Mouse (Mus musculus): ENCODE data around the gene Nans. TPM values are rescaled to one million over a fixed set of nuclear protein-coding genes. Genes with fewer than 3 reads are reported as not detected.
A peak's percentile ranks its signal among the peaks of the same experiment; 100 is the strongest.

The Nans gene
- total and polyA plus RNA-seq, 2 experiments from 2014 or later = 36.2 to 54.2 TPM

DNA sequence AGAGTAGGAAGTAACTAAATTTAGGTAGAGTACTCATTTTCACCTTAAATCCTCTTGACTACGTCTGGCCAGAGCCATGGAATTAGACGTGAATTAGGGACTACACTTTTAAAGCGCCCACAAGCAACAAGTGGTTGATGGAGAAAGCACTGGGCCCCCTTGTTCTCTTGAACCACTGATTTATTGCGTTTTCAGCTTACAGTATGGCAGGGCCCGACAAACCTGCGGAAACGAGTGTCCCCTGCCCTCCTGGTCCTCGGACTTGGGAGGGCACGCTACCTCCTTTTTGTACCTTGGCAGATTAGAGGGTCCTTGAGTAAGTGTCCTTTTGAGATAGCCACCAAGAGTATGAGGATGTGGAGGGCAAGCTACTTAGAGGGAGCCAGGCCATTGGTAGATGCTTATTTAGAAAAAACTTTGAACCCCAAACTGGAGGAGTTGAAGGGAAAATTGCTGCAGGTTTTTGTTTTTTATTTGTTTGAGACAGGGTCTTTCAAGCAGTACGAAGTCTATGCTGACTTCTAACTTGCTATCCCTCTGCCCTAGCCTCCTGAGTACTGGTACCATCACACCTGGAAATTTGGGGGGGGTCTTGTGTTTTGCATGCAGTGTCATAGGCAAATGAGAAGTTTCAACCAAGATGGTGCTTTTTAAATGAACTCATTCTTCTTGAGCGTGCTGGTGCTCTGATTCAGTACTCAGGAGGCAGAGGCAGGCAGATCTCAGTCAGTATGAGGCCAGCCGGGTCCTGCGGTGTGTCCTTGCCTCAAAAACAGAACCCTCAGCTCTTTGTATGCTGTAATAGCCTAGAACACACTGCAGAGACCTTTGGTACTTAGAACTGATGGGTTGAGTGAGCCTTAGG, 36.0 kb upstream of the Nans start:
- Histone ChIP-seq H3K4me1 (ENCODE audit: control insufficient read depth, insufficient read depth) (peaks cover 35% of the 10 kb centered on the region), H3K9me3 (replicated peaks; ENCODE audit: control insufficient read depth, low read length) (no peaks in the 10 kb centered on the region), H3K4me3 (ENCODE audit: low read depth, low read length) (peak overlapping the region; percentile 87), H3K27ac (ENCODE audit: low read depth) (peak overlapping the region; percentile 43; the same call in 1 of the 2 replicates), H3K4me2 (ENCODE audit: low read depth, low read length) (peak overlapping the region; percentile 69), H3K9ac (replicated peaks; ENCODE audit: low read depth, low read length) (no peak overlapping the region), H3K36me3 (replicated peaks; ENCODE audit: control insufficient read depth, insufficient read depth, low read length) (no peaks in the 10 kb centered on the region), H3K27me3 (ENCODE audit: control insufficient read depth, insufficient read depth, low read length) (no peaks in the 10 kb centered on the region)
- ATAC-seq (ENCODE audit: insufficient read depth, low read depth) (no peak), DNase-seq (ENCODE audit: low spot score) (no peak)
- WGBS = 50% methylated on average over 13 of the region's 13 CpGs
- TF ChIP-seq EP300 (IDR thresholded peaks at IDR 0.05; ENCODE audit: low read depth) = no peak
- no peak for TF ChIP-seq CTCF (IDR thresholded peaks at IDR 0.05; ENCODE audit: low read depth)

DNA sequence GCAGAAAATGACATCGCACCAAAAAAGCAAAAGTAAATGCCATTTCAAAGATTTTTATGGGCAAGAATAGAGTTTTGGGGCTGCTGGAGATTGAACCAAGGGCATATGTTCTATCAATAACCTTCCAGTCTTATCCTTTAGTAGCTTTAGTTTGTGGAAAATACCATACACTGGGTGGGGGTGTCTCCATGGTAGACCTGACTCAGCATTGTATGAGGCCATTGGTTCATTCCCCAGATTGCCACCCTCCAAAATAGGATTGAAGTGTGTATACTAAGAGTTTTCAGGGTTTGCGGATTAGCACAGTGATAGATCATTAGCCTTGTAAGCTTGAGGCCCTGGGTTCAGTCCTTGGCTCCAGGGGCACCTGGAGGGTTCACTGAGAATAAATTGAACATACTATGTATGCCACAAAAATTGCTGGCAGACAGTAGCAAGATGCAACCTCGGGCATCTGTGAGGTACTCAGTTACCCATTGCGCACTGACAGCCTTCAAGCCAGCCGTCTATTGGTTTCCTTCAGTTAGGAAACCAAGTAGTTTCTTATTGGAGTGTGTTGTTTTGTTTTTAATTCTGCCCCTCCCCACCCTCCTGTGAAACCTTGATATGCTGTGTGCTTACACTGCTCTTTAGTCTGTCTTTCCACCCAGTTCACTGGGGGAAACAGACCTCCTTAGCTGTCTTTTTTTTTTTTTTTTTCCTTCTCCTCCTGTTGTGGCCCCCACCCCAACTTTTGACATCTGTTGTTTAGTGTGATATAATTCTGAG, 34.8 kb upstream of the Nans start:
- Histone ChIP-seq H3K4me2 (ENCODE audit: low read depth, low read length) (no peak overlapping the region), H3K27me3 (ENCODE audit: control insufficient read depth, insufficient read depth, low read length) (no peaks in the 10 kb centered on the region), H3K4me1 (ENCODE audit: control insufficient read depth, insufficient read depth) (peaks cover 31% of the 10 kb centered on the region), H3K27ac (ENCODE audit: low read depth) (no peak overlapping the region), H3K9ac (replicated peaks; ENCODE audit: low read depth, low read length) (no peak overlapping the region), H3K4me3 (ENCODE audit: low read depth, low read length) (no peak overlapping the region), H3K9me3 (replicated peaks; ENCODE audit: control insufficient read depth, low read length) (no peaks in the 10 kb centered on the region), H3K36me3 (replicated peaks; ENCODE audit: control insufficient read depth, insufficient read depth, low read length) (no peaks in the 10 kb centered on the region)
- 66% methylated on average over 5 of the region's 5 CpGs for WGBS
- DNase-seq (ENCODE audit: low spot score) (no peak), ATAC-seq (ENCODE audit: insufficient read depth, low read depth) (no peak)
- TF ChIP-seq CTCF (IDR thresholded peaks at IDR 0.05; ENCODE audit: low read depth) (no peak), EP300 (IDR thresholded peaks at IDR 0.05; ENCODE audit: low read depth) (no peak)

DNA sequence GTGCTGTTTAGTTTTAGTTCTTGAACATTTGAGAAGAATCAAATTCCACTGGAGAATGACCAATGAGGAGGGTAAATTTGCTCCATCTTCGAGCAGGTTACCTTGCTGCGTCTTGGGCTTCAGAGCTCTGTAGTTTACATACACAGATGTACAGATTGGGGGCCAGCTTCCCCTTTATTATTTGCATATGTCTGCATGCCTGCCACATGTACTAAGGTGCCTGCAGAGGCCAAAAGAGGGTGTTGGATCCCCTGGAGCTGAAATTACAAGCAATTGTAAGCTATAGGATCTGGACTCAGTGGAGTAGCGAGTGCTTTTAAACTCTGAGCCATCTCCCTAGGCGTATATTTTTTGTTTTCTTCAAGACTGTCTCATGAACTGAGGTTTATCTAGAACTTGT, 32.3 kb upstream of the Nans start:
- Histone ChIP-seq H3K36me3 (replicated peaks; ENCODE audit: control insufficient read depth, insufficient read depth, low read length) (peaks cover 17% of the 10 kb centered on the region), H3K4me3 (ENCODE audit: low read depth, low read length) (no peak overlapping the region), H3K9ac (replicated peaks; ENCODE audit: low read depth, low read length) (no peak overlapping the region), H3K9me3 (replicated peaks; ENCODE audit: control insufficient read depth, low read length) (no peaks in the 10 kb centered on the region), H3K27ac (ENCODE audit: low read depth) (no peak overlapping the region), H3K4me2 (ENCODE audit: low read depth, low read length) (no peak overlapping the region), H3K4me1 (ENCODE audit: control insufficient read depth, insufficient read depth) (peaks cover 28% of the 10 kb centered on the region), H3K27me3 (ENCODE audit: control insufficient read depth, insufficient read depth, low read length) (no peaks in the 10 kb centered on the region)
- DNase-seq (ENCODE audit: low spot score) (no peak), ATAC-seq (ENCODE audit: insufficient read depth, low read depth) (no peak)
- 82% methylated on average over 4 of the region's 4 CpGs for WGBS
- TF ChIP-seq EP300 (IDR thresholded peaks at IDR 0.05; ENCODE audit: low read depth) (no peak), CTCF (IDR thresholded peaks at IDR 0.05; ENCODE audit: low read depth) (no peak)

DNA sequence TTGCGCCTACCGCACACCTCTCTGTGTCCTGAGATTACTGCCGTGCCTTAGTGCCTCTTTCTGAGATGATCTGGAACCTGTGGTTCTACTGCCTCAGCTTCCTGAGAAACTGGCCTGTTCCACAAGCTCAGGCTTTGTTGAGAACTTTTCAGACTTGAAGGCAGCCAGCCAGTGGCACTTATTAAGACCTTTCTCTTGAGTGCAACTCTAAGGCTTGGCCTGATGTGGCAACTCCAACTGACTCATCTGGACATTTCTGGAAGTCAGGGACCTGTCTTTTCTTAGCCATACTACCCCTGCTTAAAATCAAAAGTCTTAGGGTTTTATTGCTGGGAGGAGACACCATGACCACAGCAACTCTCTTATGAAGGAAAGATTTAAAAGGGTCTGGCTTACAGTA, 31.9 kb upstream of the Nans start:
- Histone ChIP-seq H3K9me3 (replicated peaks; ENCODE audit: control insufficient read depth, low read length) (no peaks in the 10 kb centered on the region), H3K27me3 (ENCODE audit: control insufficient read depth, insufficient read depth, low read length) (no peaks in the 10 kb centered on the region), H3K27ac (ENCODE audit: low read depth) (no peak overlapping the region), H3K4me3 (ENCODE audit: low read depth, low read length) (no peak overlapping the region), H3K9ac (replicated peaks; ENCODE audit: low read depth, low read length) (no peak overlapping the region), H3K4me2 (ENCODE audit: low read depth, low read length) (no peak overlapping the region), H3K36me3 (replicated peaks; ENCODE audit: control insufficient read depth, insufficient read depth, low read length) (peaks cover 17% of the 10 kb centered on the region), H3K4me1 (ENCODE audit: control insufficient read depth, insufficient read depth) (peaks cover 31% of the 10 kb centered on the region)
- DNase-seq (ENCODE audit: low spot score) = no peak
- ATAC-seq (ENCODE audit: insufficient read depth, low read depth) = no peak
- TF ChIP-seq EP300 (IDR thresholded peaks at IDR 0.05; ENCODE audit: low read depth) (no peak), CTCF (IDR thresholded peaks at IDR 0.05; ENCODE audit: low read depth) (no peak)
- 88% methylated on average over 3 of the region's 3 CpGs for WGBS

DNA sequence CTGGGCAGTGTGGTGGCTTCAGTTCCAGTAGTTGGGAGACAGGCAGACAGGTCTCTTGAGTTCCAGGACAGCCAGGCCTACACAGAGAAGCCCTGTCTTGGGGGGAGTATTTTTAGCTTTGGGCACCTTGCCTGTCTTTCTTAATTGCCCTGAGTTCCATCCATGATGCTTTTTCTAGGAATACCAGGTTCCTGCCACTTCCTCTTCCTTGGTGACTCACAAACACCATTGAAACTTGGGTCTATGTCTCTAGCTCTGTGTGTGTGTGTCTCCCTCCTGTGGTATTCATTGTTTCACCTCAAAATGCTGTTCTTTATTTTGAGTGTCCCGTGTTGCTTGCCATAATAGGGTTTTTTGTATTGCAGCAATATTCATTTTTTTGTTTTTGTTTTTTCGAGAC, 30.6 kb upstream of the Nans start:
- 91% methylated on average over 2 of the region's 2 CpGs for WGBS
- H3K27ac ChIP-seq (ENCODE audit: low read depth) = no peak overlapping the region

More for the DNA sequence above, 30.6 kb upstream of the Nans start:
- Histone ChIP-seq H3K4me3 (ENCODE audit: low read depth, low read length) (no peak overlapping the region), H3K9ac (replicated peaks; ENCODE audit: low read depth, low read length) (no peak overlapping the region), H3K36me3 (replicated peaks; ENCODE audit: control insufficient read depth, insufficient read depth, low read length) (peaks cover 27% of the 10 kb centered on the region), H3K9me3 (replicated peaks; ENCODE audit: control insufficient read depth, low read length) (no peaks in the 10 kb centered on the region), H3K4me2 (ENCODE audit: low read depth, low read length) (no peak overlapping the region), H3K27me3 (ENCODE audit: control insufficient read depth, insufficient read depth, low read length) (no peaks in the 10 kb centered on the region), H3K4me1 (ENCODE audit: control insufficient read depth, insufficient read depth) (peaks cover 29% of the 10 kb centered on the region)
- TF ChIP-seq EP300 (IDR thresholded peaks at IDR 0.05; ENCODE audit: low read depth) (no peak), CTCF (IDR thresholded peaks at IDR 0.05; ENCODE audit: low read depth) (peak; percentile 10; the same call in 1 of the 2 replicates)
- no peak for ATAC-seq (ENCODE audit: insufficient read depth, low read depth)
- DNase-seq (ENCODE audit: low spot score) = no peak
